Mouse (Mus musculus) liver, embryonic 16.5 days (tissue): ENCODE results near the gene Fam209. TPM values are rescaled to one million over a fixed set of nuclear protein-coding genes. Genes with fewer than 3 reads are reported as not detected.

ENCODE experiments used
- ATAC-seq: fragments of 200-750 bp; cut with Nextera tagmentation; 2 replicates; pipeline ENCODE4 v1.8.0; 2017; ENCODE audit warnings: low read depth, mild to moderate bottlenecking, moderate number of reproducible peaks, moderate library complexity
- H3K27ac ChIP-seq: fragments of 300-500 bp; sonication (generic); 2 replicates; pipeline ENCODE4 v1.5.1; 2014; ENCODE audit warnings: mild to moderate bottlenecking, low read length
- H3K27me3 ChIP-seq: fragments of 300-500 bp; sonication (generic); 2 replicates; pipeline ENCODE4 v1.6.1; 2014; ENCODE audit warnings: low read depth, low read length, mixed read lengths; ENCODE audit not compliant: control insufficient read depth, insufficient read depth
- H3K36me3 ChIP-seq: fragments of 300-500 bp; sonication (generic); 2 replicates; pipeline ENCODE4 v1.6.1; 2014; ENCODE audit warnings: mild to moderate bottlenecking; ENCODE audit not compliant: control insufficient read depth, insufficient read depth
- H3K4me1 ChIP-seq: fragments of 300-500 bp; sonication (generic); 2 replicates; pipeline ENCODE4 v1.6.1; 2014; ENCODE audit warnings: low read depth, low read length, mixed read lengths; ENCODE audit not compliant: control insufficient read depth
- H3K4me2 ChIP-seq: fragments of 300-500 bp; sonication (generic); 2 replicates; pipeline ENCODE4 v1.6.1; 2014; ENCODE audit warnings: low read depth, low read length, mixed read lengths
- H3K4me3 ChIP-seq: fragments of 300-500 bp; sonication (generic); 2 replicates; pipeline ENCODE4 v1.5.1; 2014; ENCODE audit warnings: low read depth, mild to moderate bottlenecking, low read length
- H3K9ac ChIP-seq: fragments of 300-500 bp; sonication (generic); 2 replicates; pipeline ENCODE4 v1.6.1; 2014; ENCODE audit warnings: low read depth, low read length
- H3K9me3 ChIP-seq: fragments of 300-500 bp; sonication (generic); replicated peaks from 2 replicates; pipeline ENCODE4 v1.6.1; 2016; ENCODE audit warnings: low read length; ENCODE audit not compliant: control insufficient read depth
- WGBS: fragments of 180-500 bp; shearing (Covaris S2); extraction: QIAGEN DNeasy Blood & Tissue Kit; methylation state at CpG from one replicate; pipeline ENCODE4 v1.1.7; 2014; ENCODE audit not compliant: insufficient replicate concordance; 5-methylcytosine and 5-hydroxymethylcytosine counted together
- polyA plus RNA-seq: library from polyadenylated mRNA; unstranded; fragments of >200 nt; fragmentation: Nextera tagmentation; extraction: Ambion mirVana; gene quantifications from 2 replicates; pipeline ENCODE4 v1.2.1, GENCODE M21; 2015

The Fam209 gene
- polyA plus RNA-seq, 1 experiment from 2014 or later = 0.13 TPM

DNA sequence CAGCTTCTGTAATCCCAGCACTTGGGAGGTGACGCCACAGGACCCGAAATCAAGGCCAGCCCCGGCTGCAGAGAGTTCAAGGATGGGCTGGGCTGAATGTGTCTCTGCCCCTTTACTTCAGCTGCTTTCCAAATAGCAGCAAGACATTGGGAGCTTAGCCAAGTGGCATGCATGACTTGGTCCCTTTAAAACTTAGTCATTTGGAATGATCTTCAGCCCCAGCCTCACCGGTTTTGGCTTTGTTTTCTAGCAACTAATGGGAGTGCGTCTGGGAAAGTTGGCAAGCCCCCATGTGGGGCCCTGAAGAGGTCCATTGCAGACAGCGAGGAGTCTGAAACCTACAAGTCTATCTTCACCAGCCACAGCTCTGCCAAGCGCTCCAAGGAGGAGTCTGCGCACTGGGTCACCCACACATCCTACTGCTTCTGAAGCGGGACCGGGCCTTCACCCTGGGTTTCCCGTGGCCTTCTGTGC lies 3.9 kb upstream of the Fam209 start:
- Histone ChIP-seq H3K36me3 (peaks cover 40% of the 10 kb centered on the region), H3K27me3 (no peaks in the 10 kb centered on the region), H3K4me3 (no peak overlapping the region), H3K27ac (no peak overlapping the region), H3K4me2 (no peak overlapping the region), H3K9ac (no peak overlapping the region), H3K4me1 (no peaks in the 10 kb centered on the region), H3K9me3 (no peaks in the 10 kb centered on the region)
- WGBS = 85% methylated on average over 11 of the region's 11 CpGs
- no peak for ATAC-seq

DNA sequence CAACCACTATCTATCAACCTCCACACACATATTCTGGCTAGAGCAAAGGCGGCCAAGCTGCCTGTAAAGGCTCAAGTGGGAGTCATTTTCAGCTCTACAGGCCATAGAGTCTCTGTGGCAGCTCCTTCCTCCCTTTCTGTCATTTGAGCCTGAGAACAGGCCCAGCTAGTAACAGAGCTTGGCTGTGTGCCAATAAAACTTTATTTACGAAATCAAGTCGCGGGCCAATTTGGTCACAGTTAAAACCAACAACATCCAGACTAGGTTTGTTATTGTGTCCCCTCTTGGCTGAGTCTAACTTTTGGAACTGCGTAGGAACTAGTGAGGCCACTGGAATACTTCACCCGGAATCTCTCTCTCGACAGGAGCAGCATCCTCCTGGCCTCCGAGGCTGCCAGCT lies 1.3 kb downstream of the Fam209 start:
- Histone ChIP-seq H3K9me3 (no peaks in the 10 kb centered on the region), H3K9ac (no peak overlapping the region), H3K4me2 (no peak overlapping the region), H3K27ac (no peak overlapping the region), H3K4me1 (no peaks in the 10 kb centered on the region), H3K27me3 (no peaks in the 10 kb centered on the region), H3K4me3 (no peak overlapping the region), H3K36me3 (peaks cover 9% of the 10 kb centered on the region)
- 71% methylated on average over 8 of the region's 8 CpGs for WGBS
- no peak for ATAC-seq

DNA sequence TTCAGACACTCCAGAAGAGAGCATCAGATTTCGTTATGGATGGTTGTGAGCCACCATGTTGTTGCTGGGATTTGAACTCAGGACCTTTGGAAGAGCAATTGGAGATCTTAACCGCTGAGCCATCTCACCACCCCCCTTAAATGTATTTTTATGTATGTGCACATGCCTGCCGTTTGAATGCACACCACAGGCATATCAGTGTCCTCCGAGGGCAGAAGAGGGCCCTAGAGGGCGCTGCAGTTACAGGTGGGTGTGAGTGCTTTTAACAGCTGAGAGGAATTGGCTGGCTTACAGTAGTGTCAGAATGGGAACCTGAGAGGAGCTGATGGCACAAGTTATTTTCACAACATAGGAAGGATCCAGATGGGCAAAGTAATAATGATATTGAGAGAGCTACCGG lies 2.6 kb downstream of the Fam209 start:
- Histone ChIP-seq H3K36me3 (no peaks in the 10 kb centered on the region), H3K4me2 (no peak overlapping the region), H3K4me1 (no peaks in the 10 kb centered on the region), H3K4me3 (no peak overlapping the region), H3K9ac (no peak overlapping the region), H3K27me3 (no peaks in the 10 kb centered on the region), H3K27ac (no peak overlapping the region), H3K9me3 (no peaks in the 10 kb centered on the region)
- ATAC-seq = no peak
- WGBS = 32% methylated on average over 6 of the region's 6 CpGs

DNA sequence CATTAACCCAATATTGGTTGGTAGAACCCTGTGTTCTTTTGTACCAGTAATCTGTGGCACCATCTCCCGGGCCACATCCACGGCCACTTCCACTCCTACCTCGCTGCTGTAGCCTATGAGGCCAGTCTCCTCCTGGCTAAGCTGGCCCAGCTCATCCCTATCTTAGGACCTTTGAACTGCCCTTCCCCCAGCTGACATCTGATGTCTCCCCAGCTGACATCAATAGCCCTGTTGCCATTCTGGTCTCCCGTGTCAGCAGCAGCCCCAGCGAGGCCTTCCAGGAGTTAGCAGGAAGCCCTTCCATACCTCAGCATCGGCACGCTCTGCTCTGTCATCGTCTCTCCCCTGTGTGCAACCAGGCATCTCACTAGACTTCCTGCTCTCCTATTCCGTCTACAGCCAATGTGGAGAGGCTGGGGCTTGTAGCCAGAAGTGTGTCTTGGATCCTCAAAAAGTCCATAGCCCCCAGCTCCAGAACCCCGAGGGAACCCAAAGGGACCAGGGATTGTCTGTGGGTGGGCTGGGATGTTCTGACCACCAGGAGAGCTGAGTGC lies 4.5 kb downstream of the Fam209 start:
- no peak overlapping the region for H3K4me3 ChIP-seq
- H3K36me3 ChIP-seq = no peaks in the 10 kb centered on the region
- no peak overlapping the region for H3K27ac ChIP-seq
- H3K9ac ChIP-seq = no peak overlapping the region
- 18% methylated on average over 10 of the region's 10 CpGs for WGBS
- no peaks in the 10 kb centered on the region for H3K9me3 ChIP-seq
- H3K27me3 ChIP-seq = no peaks in the 10 kb centered on the region
- H3K4me1 ChIP-seq = no peaks in the 10 kb centered on the region
- H3K4me2 ChIP-seq = no peak overlapping the region
- ATAC-seq = peak; percentile 16; the same call in 1 of the 2 replicates

DNA sequence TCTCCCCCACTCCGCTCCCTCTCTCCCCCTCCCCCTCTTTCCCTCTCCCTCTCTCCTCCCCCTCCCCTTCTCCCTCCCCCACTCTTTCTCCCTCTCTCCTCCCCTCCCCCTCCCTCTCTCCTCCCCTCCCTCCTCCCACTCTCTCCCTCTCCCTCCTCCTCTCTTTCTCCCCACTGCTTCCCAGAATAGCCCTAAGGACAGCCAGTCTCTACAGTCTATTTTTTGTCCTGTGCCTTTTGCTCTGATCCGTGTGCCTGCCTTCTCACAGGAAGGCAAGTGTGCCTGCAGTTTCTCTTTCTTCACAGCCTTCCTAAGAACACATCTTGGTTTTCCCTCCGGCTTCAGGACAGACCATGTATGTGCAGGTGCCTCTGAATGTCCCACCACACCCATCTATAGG lies 5.0 kb downstream of the Fam209 start:
- H3K9me3 ChIP-seq = no peaks in the 10 kb centered on the region
- H3K4me2 ChIP-seq = no peak overlapping the region
- WGBS = 29% methylated on average over 3 of the region's 3 CpGs
- H3K4me1 ChIP-seq = no peaks in the 10 kb centered on the region
- no peak overlapping the region for H3K27ac ChIP-seq
- H3K27me3 ChIP-seq = no peaks in the 10 kb centered on the region
- H3K9ac ChIP-seq = no peak overlapping the region
- no peak for ATAC-seq
- H3K4me3 ChIP-seq = no peak overlapping the region
- no peaks in the 10 kb centered on the region for H3K36me3 ChIP-seq

DNA sequence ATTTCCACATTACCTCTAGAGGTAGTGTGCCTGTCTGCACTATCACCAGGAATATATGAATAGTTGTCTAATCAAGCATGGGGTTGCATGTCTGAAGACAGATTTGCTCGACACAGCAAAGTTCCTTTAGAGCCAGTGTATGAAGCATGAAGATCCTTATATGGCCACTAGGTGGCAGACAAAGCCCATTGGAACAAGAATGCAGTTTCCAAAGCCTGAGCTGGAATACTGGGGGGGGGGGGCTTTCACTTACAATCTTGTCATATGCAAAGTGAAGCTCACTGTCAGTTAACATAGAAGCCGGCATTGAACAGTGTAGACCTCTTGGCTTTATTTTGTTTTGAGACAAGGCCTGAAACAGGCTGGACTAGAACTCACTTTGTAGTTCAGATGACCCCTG lies 5.5 kb downstream of the Fam209 start:
- H3K9me3 ChIP-seq = no peaks in the 10 kb centered on the region
- no peak overlapping the region for H3K27ac ChIP-seq
- H3K4me3 ChIP-seq = no peak overlapping the region
- H3K36me3 ChIP-seq = no peaks in the 10 kb centered on the region
- no peak for ATAC-seq
- WGBS = 4% methylated on average over 2 of the region's 2 CpGs
- no peaks in the 10 kb centered on the region for H3K27me3 ChIP-seq
- no peak overlapping the region for H3K4me2 ChIP-seq
- H3K9ac ChIP-seq = no peak overlapping the region
- H3K4me1 ChIP-seq = no peaks in the 10 kb centered on the region

DNA sequence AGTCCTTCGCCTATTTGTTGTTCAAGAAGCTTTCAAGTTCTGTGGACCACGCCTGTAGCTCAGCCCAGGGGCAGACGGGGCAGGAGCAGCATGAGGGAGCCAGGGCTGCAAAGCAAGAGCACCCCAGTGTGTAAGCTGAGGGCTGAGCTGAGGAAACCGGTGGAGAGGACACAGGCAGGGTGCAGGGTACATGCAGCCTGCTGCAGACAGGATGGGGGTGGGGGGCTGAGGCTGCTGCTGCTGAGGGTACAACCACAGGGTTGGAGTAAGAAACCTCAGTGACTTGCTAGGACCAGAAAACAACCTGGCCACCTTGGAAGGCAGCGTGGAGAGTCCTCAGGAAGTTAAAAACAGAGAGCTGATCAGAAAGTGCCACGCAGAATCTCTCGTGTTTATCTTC lies 8.0 kb downstream of the Fam209 start:
- Histone ChIP-seq H3K9ac (no peak overlapping the region), H3K4me1 (no peaks in the 10 kb centered on the region), H3K9me3 (no peaks in the 10 kb centered on the region), H3K27ac (no peak overlapping the region), H3K36me3 (no peaks in the 10 kb centered on the region), H3K4me3 (no peak overlapping the region), H3K4me2 (no peak overlapping the region), H3K27me3 (no peaks in the 10 kb centered on the region)
- no peak for ATAC-seq
- 38% methylated on average over 7 of the region's 7 CpGs for WGBS

DNA sequence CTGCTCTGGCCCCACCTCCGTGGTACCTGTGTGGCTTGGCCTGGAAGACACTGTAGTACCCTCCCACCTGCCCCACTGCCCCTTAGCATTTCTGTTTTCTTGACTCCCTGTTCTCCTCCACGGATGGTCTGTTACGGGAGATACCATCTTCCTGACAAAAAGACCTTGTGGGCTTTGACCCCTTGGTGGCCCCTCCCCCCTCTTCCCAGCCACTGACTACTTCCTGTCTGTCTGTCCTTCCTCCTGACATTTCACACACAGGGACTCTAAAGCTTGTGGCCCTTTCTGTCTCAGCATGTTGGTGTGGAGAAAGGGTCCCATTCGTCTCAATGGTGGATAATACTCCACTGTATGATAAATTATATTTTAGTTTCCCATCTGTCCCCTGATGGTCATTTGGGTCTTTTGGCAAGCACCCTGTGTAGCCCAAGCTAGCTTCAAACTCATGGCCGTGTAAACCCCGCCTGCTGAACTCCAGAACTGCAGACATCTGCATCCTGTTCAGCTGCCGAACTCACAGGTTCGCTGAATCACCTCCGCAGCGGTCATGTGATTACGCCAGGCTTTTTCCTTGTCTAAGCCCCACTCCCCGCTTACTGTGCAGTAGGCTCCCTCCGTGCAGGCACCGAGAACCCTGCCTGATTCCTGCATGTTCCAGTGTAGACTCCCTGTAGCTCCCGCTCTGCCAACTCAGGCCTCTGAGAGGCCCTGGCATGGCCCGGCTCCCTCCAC lies 9.5 kb downstream of the Fam209 start:
- ATAC-seq = no peak
- no peak overlapping the region for H3K4me2 ChIP-seq
- H3K27me3 ChIP-seq = no peaks in the 10 kb centered on the region
- H3K27ac ChIP-seq = no peak overlapping the region
- H3K9me3 ChIP-seq = no peaks in the 10 kb centered on the region
- H3K4me3 ChIP-seq = no peak overlapping the region
- WGBS = 44% methylated on average over 16 of the region's 16 CpGs
- H3K36me3 ChIP-seq = no peaks in the 10 kb centered on the region
- no peak overlapping the region for H3K9ac ChIP-seq
- H3K4me1 ChIP-seq = no peaks in the 10 kb centered on the region

DNA sequence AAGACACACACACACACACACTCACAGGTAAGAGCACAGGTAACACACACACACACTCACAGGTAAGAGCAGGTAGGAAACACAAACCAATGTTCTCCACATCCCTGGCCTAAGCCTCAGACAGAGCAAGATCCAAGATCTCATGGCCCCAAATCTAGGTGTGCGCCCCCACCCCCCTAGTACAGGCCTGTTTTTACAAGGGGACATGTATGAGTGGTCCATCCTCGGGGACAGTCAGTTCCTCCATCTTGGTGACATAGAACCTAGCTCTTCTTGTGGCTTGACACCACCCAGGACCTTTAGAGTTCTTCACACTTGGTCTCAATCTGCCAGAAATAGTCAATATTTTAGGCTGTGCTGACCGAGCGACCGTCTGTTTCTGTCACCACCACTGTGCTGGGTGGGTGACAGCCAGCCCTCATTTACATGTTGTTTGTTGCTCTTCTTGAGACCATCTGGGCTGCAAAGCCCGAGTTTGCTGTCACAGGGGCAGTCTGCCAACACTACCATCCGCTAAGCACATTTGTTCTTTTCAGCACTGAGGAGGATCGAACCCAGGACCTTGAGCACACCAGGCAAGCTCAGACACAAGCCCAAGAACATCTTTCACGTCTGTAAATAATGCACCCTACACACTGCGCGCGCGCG lies 11.6 kb downstream of the Fam209 start:
- H3K4me2 ChIP-seq = no peak overlapping the region
- H3K4me3 ChIP-seq = no peak overlapping the region
- no peak overlapping the region for H3K27ac ChIP-seq
- no peak overlapping the region for H3K9ac ChIP-seq
- H3K27me3 ChIP-seq = no peaks in the 10 kb centered on the region
- no peaks in the 10 kb centered on the region for H3K9me3 ChIP-seq
- no peaks in the 10 kb centered on the region for H3K36me3 ChIP-seq
- no peak for ATAC-seq
- WGBS = 75% methylated on average over 14 of the region's 14 CpGs
- H3K4me1 ChIP-seq = no peaks in the 10 kb centered on the region
